Mouse (Mus musculus) adrenal gland, adult 18-20 months (tissue): ENCODE measurements around the gene Sult2b1. TPM values are rescaled to one million over a fixed set of nuclear protein-coding genes. Genes with fewer than 3 reads are reported as not detected.

ENCODE experiments used
- DNase-seq, 2 experiments: peaks; one replicate each; pipeline ENCODE4 v3.0.0; 2021 to 2022; ENCODE audit warnings: low spot score in 2 of 2
- total RNA-seq, 2 experiments: library from RNA; stranded (reverse); gene quantifications; 1 replicate in 1 of 2; 2 replicates in 1 of 2; pipeline ENCODE4 v1.2.3; 2021

The Sult2b1 gene
- total RNA-seq, 2 experiments from 2014 or later = 0.77 to 1.1 TPM

GRCm38 (mm10) chr7:45775237-45775636 lies 9.2 kb downstream of the Sult2b1 start:
- no peak for DNase-seq

DNA sequence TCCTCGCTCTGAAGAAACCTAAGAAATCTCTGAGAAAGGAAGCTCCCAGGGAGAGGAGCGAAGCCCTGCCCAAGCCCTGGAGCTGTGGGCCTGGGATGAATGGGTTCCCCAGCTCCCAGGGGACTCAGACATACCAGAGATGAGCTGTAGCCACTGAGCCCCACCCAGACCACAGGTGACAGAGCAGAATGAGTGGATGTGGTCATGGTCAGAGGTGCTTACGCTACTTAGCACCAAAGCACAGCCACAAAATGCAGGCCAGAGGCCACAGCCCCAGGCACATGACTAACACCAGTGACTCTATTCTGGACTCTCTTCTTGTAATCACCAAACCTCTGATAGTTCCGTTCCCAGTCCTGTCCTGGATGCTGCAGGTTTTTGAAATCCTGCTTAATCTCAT lies 13.4 kb downstream of the Sult2b1 start:
- DNase-seq = no peak

GRCm38 (mm10) chr7:45770427-45771082 lies 13.9 kb downstream of the Sult2b1 start:
- no peak for DNase-seq

- DNase-seq = no peak
These were observed 17.0 kb downstream of the Sult2b1 start for GRCm38 (mm10) chr7:45767500-45767899.

DNA sequence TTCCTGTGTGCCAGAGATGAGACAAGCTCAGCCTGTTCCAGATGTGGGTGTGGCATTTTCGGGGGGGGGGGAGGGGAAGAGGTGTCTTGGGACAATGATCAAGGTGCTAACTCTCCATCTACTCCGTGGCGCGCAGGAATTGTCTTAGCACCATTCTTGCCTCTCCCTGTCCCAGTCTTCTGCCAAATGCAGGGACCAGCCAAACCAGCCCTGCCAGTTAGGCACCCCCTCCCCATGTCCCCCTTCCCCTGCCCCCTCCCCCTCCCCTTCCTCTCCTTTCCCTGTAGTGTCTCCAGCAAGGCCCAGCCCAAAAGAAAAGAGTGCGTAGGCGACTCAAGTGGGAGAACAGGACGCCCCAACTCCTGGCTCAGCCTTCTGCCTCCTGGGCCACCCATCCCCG lies 17.7 kb downstream of the Sult2b1 start:
- no peak for DNase-seq

DNA sequence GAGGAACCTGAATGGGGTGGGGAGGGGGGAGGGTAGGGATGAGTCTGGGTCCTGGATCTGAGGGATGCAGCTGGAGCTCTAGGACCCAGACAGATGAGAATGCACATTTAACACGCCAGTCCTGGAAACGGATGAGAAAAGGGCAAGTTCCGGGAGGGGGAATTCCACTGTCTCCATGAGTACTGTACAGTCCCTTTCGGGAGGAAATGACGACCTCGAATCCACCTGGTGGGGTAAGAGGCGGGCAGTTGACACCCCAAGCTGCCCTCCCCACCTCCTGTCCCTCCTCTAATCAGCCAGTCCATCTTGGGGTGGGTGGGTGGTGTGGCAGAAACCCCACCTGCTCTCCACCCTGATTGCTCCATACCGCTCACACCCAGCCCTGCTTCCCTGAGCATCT lies 18.5 kb downstream of the Sult2b1 start:
- no peak for DNase-seq

- no peak for DNase-seq
These were observed 24.3 kb downstream of the Sult2b1 start for GRCm38 (mm10) chr7:45760151-45760550.

DNA sequence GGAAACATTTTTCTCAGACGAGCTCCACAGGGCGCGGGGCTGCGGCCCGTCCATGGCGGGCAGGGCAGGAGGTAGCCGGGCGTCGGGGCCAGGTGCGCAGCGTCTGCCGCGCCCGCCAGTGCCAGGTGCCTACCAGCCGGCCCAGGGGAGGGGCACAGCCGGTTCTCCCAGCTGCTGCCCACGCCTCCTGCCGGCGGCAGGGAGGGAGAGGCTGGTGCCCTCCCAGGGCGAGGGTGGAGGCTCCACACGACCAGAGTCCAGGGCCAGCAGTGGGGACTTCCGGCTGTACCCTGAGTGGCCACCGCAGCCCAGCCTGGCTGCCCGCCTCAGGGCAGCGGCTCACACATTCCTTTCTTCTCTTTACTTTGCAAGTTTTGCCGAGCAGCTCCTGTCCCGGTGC lies 25.1 kb downstream of the Sult2b1 start:
- no peak for DNase-seq

- DNase-seq = no peak
These were observed 28.8 kb downstream of the Sult2b1 start for GRCm38 (mm10) chr7:45755703-45756102.

DNA sequence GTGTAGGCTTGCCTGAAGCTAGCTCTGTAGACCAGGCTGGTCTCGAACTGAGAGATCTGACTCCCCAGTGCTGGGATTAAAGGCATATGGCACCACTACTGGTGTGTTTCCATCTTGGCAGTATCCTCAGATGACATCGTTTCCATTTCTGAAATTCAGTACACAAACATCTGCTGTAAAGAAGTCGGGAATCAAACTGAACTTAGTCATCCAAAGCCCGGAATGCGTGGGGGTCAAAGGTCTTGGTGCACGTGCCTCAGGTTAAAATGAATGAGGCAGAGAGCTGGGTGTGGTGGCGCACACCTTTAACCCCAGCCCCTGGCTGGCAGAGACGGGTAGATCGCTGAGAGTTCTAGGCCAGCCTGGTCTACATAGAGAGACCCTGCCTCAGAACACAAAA lies 34.3 kb downstream of the Sult2b1 start:
- DNase-seq = no peak

GRCm38 (mm10) chr7:45749401-45749800 lies 35.1 kb downstream of the Sult2b1 start:
- DNase-seq = no peak

DNA sequence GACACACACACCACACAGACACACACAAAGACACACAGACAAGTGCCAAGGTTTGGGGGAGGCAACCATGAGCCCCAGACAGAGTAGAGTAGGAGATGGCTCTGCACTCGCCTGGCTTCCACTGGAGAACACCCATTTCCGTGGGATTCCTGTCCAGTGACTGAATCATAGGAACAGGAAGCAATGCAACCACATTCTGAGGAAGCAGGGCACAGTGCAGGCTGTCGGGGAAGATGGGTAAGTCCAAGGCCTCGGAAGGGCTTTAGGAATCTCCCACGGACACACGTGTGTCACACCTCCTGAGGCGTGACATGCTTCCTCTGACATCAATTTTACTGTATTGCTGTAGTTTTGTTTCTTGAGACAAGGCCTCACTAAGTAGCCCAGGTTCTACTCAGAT lies 36.4 kb downstream of the Sult2b1 start:
- no peak for DNase-seq

GRCm38 (mm10) chr7:45747450-45747849 lies 37.0 kb downstream of the Sult2b1 start:
- DNase-seq = no peak

GRCm38 (mm10) chr7:45746518-45746917 lies 38.0 kb downstream of the Sult2b1 start:
- DNase-seq = no peak

- DNase-seq = peak in 1 of 2 experiments; percentile 55
These were observed 40.1 kb downstream of the Sult2b1 start for GRCm38 (mm10) chr7:45744387-45744786.

GRCm38 (mm10) chr7:45742338-45742737 lies 42.1 kb downstream of the Sult2b1 start:
- no peak for DNase-seq

DNA sequence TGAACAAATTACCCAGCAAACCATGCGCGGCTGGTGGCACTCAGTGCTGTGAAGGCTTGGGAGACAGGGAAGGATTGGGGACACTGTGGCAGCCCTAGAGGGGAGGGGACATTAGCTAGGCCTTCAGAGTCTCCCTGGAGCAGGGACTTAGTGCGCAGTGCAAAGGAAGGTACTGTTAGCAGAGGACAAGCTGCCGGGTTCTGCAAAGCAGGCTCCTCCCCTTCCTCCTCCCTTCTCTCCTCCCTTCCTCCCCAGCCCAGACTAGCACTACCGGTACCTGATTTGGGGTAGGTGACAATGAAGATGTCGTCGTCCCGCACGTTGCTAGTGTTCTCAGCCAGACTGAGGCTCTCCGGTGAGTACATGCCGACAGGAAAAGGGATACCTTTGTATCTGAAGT lies 42.7 kb downstream of the Sult2b1 start:
- no peak for DNase-seq

DNA sequence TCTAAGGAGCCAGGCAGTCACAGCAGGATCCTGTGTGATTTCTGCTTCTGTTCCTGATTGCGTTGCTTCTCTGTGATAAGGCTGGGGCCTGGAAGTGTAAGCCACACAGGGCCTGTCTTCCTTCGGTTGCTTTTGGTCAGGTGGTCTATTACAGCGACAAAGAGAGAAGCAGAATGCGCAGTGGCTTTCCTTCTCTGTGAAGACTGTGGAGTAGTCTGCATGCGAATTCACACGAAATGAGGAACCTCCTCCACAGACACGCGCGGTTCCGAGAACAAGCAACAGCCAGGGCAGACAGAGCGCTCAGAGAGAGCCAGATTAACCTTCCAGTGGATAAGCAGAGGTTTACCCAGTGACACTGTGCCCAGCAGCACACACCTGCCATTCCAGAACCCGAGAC lies 43.2 kb downstream of the Sult2b1 start:
- DNase-seq = no peak

DNA sequence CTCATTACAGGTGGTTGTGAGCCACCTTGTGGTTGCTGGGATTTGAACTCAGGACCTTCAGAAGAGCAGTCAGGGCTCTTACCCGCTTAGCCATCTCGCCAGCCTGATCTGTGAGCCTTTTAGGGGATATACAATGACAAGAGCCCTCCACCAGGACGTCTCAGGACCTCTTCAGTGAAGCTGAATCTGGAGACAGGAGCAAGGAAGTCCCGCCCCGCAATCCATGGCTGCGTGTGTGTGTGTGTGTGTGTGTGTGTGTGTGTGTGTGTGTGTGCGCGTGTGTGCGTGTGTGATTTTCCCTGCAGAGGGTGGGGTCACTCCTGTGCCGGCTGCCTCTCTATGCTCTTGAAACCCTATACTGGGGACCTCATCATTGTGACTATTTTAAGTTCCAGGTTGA lies 44.6 kb downstream of the Sult2b1 start:
- DNase-seq = no peak

GRCm38 (mm10) chr7:45739162-45739763 lies 45.2 kb downstream of the Sult2b1 start:
- DNase-seq = peak; percentile 81 to 82

- DNase-seq = no peak
These were observed 51.0 kb downstream of the Sult2b1 start for GRCm38 (mm10) chr7:45733477-45733876.

- DNase-seq = no peak
These were observed 53.6 kb downstream of the Sult2b1 start for GRCm38 (mm10) chr7:45730727-45731431.
